Mouse (Mus musculus): Measurements from ENCODE around the gene Akr1c20. TPM values are rescaled to one million over a fixed set of nuclear protein-coding genes. Genes with fewer than 3 reads are reported as not detected.

The Akr1c20 gene
- polyA plus RNA-seq (2012; rRNA removed) (0.10 TPM in 1 of 2 replicates, not detected in the other), polyA plus RNA-seq (2014; fragmentation: Nextera tagmentation; extraction: Ambion mirVana) (0.09 and 0.10 TPM in 2 replicates)

DNA sequence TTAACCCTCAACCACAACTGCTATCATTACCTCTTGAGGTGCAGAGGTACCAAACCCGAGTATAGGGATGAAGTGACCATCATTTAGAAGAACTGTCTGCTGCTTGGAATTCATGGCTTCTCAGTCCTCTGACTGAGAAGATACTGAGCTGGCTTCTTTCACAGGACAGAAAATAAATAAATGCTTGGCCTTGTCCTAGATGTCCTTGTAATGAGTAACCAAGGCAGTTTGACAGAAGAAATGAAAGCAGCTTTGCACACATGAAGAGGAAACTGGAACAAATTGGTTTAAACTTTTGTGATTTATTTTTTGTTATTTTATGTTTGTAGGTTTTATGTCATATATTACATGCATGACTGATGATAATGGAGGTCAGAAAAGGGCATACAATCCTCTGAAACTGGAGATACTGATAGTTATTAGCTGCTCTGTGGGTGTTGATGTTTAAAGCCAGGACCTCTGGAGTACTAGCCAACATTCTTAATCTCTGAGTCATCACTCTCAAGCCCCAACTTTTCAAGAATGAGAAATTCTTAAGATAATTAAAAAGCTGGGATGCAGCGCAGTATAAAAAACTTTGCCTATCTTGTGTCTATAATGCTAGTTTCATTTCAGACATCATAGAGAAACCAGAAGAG lies at the start of gene Akr1c20:
Gene Akr1c20, minus strand, starts transcription at position 145 of the 638 bp plus-strand sequence.
- DNase-seq (ENCODE audit: low read depth in 3 of 3, low spot score in 3 of 3): no peak
- Histone ChIP-seq H3K27me3 (ENCODE audit: control insufficient read depth, insufficient read depth, low read length) (no peaks in the 10 kb centered on the region), H3K36me3 (replicated peaks; ENCODE audit: control insufficient read depth, insufficient read depth, low read depth) (no peaks in the 10 kb centered on the region), H3K4me3 (ENCODE audit: insufficient read depth in 1 of 2, low read depth in 2 of 2, low read length in 2 of 2) (no peak within 1 kb of the TSS), H3K9ac (replicated peaks) (no peak within 1 kb of the TSS), H3K9me3 (ENCODE audit: control insufficient read depth, low read length) (no peaks in the 10 kb centered on the region), H3K4me2 (ENCODE audit: low read depth) (no peak within 1 kb of the TSS), H3K27ac (no peak within 1 kb of the TSS), H3K4me1 (replicated peaks; ENCODE audit: control insufficient read depth in 2 of 2, insufficient read depth in 2 of 2, low read length in 1 of 2) (no peaks in the 10 kb centered on the region)
- ATAC-seq (ENCODE audit: insufficient read depth): no peak
- TF ChIP-seq CTCF (IDR thresholded peaks at IDR 0.05; ENCODE audit: low read depth) (no peak), EP300 (IDR thresholded peaks at IDR 0.05; ENCODE audit: low read depth) (no peak)
- WGBS (ENCODE audit: insufficient replicate concordance): 46% methylated on average over 2 of the region's 2 CpGs

DNA sequence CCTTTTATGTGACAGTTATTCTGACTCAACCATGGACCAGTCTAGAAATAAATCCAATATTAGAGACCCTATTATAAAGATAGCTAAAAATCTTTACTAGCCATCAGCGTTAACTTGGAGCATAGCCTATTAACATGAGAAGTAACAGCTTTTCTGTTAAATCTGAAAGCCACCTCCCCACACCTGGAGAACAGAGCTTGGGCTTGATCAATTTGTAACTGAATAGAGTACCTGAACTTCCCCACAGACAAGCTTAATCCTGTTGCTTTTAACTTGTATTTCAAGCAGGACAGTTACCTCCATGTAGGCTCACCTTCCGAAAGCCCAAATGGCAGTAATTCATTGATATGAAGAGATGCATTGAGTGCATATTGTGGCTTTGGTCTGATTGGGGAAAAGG lies 42.9 kb upstream of the Akr1c20 start:
- Histone ChIP-seq H3K27ac (no peak overlapping the region), H3K4me2 (ENCODE audit: low read depth) (no peak overlapping the region), H3K9ac (replicated peaks) (no peak overlapping the region), H3K36me3 (replicated peaks; ENCODE audit: control insufficient read depth, insufficient read depth, low read depth) (no peaks in the 10 kb centered on the region), H3K4me3 (ENCODE audit: insufficient read depth in 1 of 2, low read depth in 2 of 2, low read length in 2 of 2) (no peak overlapping the region), H3K27me3 (ENCODE audit: control insufficient read depth, insufficient read depth, low read length) (no peaks in the 10 kb centered on the region), H3K4me1 (replicated peaks; ENCODE audit: control insufficient read depth in 2 of 2, insufficient read depth in 2 of 2, low read length in 1 of 2) (no peaks in the 10 kb centered on the region), H3K9me3 (ENCODE audit: control insufficient read depth, low read length) (no peaks in the 10 kb centered on the region)
- 54% methylated on average over 2 of the region's 2 CpGs for WGBS (ENCODE audit: insufficient replicate concordance)
- ATAC-seq (ENCODE audit: insufficient read depth) (no peak), DNase-seq (ENCODE audit: low read depth in 3 of 3, low spot score in 3 of 3) (no peak)
- TF ChIP-seq EP300 (IDR thresholded peaks at IDR 0.05; ENCODE audit: low read depth) (no peak), CTCF (IDR thresholded peaks at IDR 0.05; ENCODE audit: low read depth) (no peak)

DNA sequence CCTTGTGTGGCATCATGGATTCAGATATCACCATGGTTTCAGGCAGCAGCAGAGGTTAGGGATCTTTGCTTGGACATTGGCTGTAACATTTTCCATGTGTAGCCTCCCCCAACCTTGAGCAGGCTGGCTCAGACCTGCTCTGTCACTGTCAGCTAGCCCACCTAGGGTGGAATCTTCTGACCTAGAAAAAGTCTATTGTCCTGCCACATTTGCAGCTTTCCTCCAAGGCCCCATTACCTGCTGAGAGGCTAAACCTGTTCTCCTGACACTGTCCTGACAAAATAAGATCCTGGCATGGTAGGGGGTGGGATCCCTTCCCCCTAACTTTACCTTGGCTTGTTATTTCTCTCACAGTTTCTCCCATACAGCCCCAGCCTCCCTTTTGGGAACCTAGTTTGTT lies 37.4 kb upstream of the Akr1c20 start:
- H3K27ac ChIP-seq: no peak overlapping the region
- no peak overlapping the region for H3K4me3 ChIP-seq (ENCODE audit: insufficient read depth in 1 of 2, low read depth in 2 of 2, low read length in 2 of 2)
- H3K36me3 ChIP-seq (replicated peaks; ENCODE audit: control insufficient read depth, insufficient read depth, low read depth): no peaks in the 10 kb centered on the region
- no peaks in the 10 kb centered on the region for H3K27me3 ChIP-seq (ENCODE audit: control insufficient read depth, insufficient read depth, low read length)
- no peak overlapping the region for H3K4me2 ChIP-seq (ENCODE audit: low read depth)
- H3K9ac ChIP-seq (replicated peaks): no peak overlapping the region
- no peak for ATAC-seq (ENCODE audit: insufficient read depth)
- H3K9me3 ChIP-seq (ENCODE audit: control insufficient read depth, low read length): no peaks in the 10 kb centered on the region
- DNase-seq (ENCODE audit: low read depth in 3 of 3, low spot score in 3 of 3): no peak
- H3K4me1 ChIP-seq (replicated peaks; ENCODE audit: control insufficient read depth in 2 of 2, insufficient read depth in 2 of 2, low read length in 1 of 2): no peaks in the 10 kb centered on the region
- no peak for TF ChIP-seq CTCF (IDR thresholded peaks at IDR 0.05; ENCODE audit: low read depth)
- TF ChIP-seq EP300 (IDR thresholded peaks at IDR 0.05; ENCODE audit: low read depth): no peak

DNA sequence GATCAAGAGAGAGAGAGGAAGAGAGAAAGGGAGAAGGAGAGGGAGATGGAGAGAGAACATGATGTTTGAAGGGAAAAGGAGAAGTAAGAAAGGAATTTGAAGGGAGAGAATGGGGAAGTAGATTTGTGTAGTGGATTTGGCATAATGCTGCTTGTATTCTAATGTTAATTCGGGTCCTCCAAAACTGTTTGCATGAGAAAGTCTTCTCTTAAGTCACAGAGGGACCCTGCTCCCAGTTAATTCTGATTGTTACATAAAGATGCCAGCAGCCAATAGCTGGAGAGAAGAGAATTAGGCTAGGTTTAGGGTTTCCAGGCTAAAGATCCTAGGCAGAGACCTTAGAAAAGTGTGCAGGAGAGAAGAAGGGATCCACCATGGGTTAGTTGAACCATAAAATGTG lies 36.0 kb upstream of the Akr1c20 start:
- Histone ChIP-seq H3K4me1 (replicated peaks; ENCODE audit: control insufficient read depth in 2 of 2, insufficient read depth in 2 of 2, low read length in 1 of 2) (no peaks in the 10 kb centered on the region), H3K4me2 (ENCODE audit: low read depth) (no peak overlapping the region), H3K9ac (replicated peaks) (no peak overlapping the region), H3K27ac (no peak overlapping the region), H3K36me3 (replicated peaks; ENCODE audit: control insufficient read depth, insufficient read depth, low read depth) (no peaks in the 10 kb centered on the region), H3K9me3 (ENCODE audit: control insufficient read depth, low read length) (no peaks in the 10 kb centered on the region), H3K27me3 (ENCODE audit: control insufficient read depth, insufficient read depth, low read length) (no peaks in the 10 kb centered on the region), H3K4me3 (ENCODE audit: insufficient read depth in 1 of 2, low read depth in 2 of 2, low read length in 2 of 2) (no peak overlapping the region)
- DNase-seq (ENCODE audit: low read depth in 3 of 3, low spot score in 3 of 3) (no peak), ATAC-seq (ENCODE audit: insufficient read depth) (no peak)
- TF ChIP-seq CTCF (IDR thresholded peaks at IDR 0.05; ENCODE audit: low read depth): no peak
- no peak for TF ChIP-seq EP300 (IDR thresholded peaks at IDR 0.05; ENCODE audit: low read depth)
- 44% methylated on average over 1 of the region's 1 CpGs for WGBS (ENCODE audit: insufficient replicate concordance)

DNA sequence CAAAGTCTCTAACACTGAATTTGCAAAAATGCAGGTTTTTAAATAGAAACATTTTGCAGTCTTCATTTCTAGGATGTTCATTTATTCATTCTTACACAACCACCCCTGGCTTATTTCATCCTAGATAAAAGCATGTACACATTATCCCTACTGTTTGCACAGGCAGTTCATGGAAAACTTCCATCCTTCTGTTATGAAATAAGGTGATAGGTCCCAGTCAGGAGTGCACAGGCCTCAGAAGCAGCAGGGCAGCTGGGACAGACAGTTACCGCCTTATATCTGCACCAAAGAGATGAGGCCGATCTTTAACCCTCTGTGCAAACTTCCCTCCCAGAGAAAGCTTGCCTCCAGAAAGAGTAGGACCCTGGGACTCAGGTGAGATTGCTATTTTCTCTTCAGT lies 8.3 kb downstream of the Akr1c20 start:
- no peak for DNase-seq (ENCODE audit: low read depth in 3 of 3, low spot score in 3 of 3)
- no peak overlapping the region for H3K9ac ChIP-seq (replicated peaks)
- H3K4me2 ChIP-seq (ENCODE audit: low read depth): no peak overlapping the region
- ATAC-seq (ENCODE audit: insufficient read depth): no peak
- no peaks in the 10 kb centered on the region for H3K36me3 ChIP-seq (replicated peaks; ENCODE audit: control insufficient read depth, insufficient read depth, low read depth)
- no peak for TF ChIP-seq EP300 (IDR thresholded peaks at IDR 0.05; ENCODE audit: low read depth)
- no peaks in the 10 kb centered on the region for H3K4me1 ChIP-seq (replicated peaks; ENCODE audit: control insufficient read depth in 2 of 2, insufficient read depth in 2 of 2, low read length in 1 of 2)
- 74% methylated on average over 2 of the region's 2 CpGs for WGBS (ENCODE audit: insufficient replicate concordance)
- H3K27me3 ChIP-seq (ENCODE audit: control insufficient read depth, insufficient read depth, low read length): no peaks in the 10 kb centered on the region
- no peak overlapping the region for H3K4me3 ChIP-seq (ENCODE audit: insufficient read depth in 1 of 2, low read depth in 2 of 2, low read length in 2 of 2)
- no peak overlapping the region for H3K27ac ChIP-seq
- H3K9me3 ChIP-seq (ENCODE audit: control insufficient read depth, low read length): no peaks in the 10 kb centered on the region
